Mouse (Mus musculus) T-helper 17 cell (primary cell): ENCODE data around the gene Cct7.

Experiments
- in situ Hi-C, 2 experiments: fragments of 300-600 bp; cut with MboI, MseI; formaldehyde crosslinking; loops; 1 replicate in 1 of 2; 2 replicates in 1 of 2; pipeline ENCODE4 v1.15.1; 2025; ENCODE audit warnings: high pct_unique_total_duplicates in 2 of 2

The Cct7 gene

DNA sequence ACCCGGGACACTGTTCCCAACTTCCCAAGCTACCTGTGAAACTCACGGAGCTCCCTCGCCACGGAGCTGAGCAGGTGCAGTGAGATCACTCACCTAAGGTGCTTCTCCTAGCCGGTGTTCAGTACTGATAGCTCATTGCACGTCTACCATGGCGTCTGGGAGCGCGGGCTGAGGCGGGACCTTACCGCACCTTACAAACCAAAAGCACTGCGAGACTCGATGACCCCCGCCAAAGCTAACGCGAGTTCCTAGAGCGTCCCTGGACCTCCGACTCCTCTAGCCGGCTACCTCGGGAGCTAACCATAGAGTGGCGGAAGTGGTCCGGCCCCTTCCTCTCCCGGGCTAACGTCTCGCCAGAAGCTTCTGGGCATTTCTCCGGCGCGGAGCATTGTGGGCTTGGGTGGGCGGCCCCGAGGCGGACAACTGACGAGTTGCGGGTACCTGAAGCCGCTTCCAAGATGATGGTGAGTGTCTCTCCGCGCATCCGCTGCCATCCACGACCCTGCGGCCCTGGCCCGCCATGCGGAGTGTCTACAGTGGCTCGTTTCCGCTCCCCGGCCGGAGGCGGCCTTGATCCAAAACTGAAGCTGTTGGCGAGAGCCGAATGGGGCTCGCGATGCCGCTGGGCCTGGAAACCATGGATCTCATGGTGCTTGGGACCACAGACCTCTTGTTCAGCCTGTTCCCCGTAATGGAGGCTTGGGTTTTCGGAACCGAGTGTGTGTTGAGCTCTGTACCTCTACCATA is 523 bp downstream of the Cct7 start, which contains the start of gene Pradc1:
TSS of gene Pradc1 (minus strand) at position 307 of the 747 bp plus-strand sequence.
- in situ Hi-C loops: no loop called here

DNA sequence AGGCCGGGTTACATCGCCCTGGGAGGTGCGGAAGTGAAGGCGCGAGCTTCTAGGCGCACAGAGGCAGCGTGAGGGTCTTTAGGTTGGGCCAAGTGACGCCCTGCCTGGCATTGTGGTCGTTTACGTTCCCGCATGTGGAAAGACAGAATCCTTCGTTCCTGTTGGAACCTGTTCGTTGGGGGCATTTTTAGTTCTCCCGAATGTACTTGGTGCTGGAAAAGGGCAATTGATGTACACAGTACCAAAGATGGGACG is 1.0 kb downstream of the Cct7 start:
- in situ Hi-C loops: no loop called here

GRCm38 (mm10) chr6:85452816-85453215 is 1.5 kb downstream of the Cct7 start:
- in situ Hi-C loops: no loop called here

DNA sequence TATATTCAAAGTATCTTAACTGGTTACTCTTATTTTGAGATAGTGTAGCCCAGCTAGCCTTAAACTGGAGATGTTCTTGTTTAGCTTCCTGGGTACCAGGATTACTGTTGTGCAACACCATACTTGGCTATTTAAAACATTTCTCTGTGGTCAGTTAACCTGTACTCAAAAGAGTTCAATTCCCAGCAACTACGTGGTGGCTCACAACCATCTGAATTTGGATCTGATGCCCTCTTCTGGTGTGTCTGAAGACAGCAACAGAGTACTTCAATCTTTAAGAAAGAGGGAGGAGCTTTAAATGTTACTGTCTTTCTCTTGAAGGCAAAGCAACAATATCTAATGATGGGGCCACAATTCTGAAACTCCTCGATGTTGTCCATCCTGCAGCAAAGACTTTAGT is 8.3 kb downstream of the Cct7 start:
- in situ Hi-C loops: no loop called here

- in situ Hi-C loops: no loop called here
These were observed 14.1 kb downstream of the Cct7 start for GRCm38 (mm10) chr6:85465381-85465780.

DNA sequence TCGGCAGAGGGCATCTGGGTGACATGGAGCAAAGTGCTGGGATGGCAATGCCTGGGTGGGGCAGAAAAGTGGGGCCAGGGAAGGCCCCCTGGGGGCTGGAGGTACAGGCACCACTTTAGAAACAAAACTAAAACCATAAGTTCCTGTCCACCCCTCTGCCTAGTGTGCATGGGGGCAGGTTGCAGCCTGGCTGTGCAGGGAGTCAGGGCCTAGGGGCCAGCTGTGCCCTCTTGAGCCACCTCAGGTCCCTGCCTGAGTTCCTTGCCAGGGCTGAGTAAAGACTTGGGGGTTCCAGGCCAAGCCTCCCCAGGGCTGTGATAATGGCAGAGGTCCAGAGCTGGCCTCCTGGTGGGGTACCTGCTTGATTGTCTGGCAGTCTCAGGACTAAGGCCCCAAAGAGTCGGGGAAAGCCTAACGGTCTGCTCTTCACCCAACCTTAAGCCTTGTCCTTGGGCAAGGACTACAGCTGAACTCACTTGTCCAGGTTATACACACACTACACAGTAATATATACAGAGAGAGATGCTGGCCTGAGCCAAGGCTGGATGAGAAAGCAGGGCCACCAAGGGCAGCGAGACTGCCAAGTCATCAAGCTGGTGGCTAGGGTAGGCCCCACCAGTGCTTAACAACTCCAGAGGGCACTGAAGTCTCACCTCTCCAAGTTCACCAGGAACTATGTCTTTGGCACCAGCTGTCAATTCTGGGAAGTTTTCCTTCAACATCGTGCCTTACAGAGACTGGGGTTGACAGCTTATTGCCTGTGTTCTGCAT is 18.5 kb downstream of the Cct7 start:
- in situ Hi-C loops: no loop called here

- in situ Hi-C loops: no loop called here
These were observed 20.6 kb downstream of the Cct7 start for GRCm38 (mm10) chr6:85471962-85472361.

DNA sequence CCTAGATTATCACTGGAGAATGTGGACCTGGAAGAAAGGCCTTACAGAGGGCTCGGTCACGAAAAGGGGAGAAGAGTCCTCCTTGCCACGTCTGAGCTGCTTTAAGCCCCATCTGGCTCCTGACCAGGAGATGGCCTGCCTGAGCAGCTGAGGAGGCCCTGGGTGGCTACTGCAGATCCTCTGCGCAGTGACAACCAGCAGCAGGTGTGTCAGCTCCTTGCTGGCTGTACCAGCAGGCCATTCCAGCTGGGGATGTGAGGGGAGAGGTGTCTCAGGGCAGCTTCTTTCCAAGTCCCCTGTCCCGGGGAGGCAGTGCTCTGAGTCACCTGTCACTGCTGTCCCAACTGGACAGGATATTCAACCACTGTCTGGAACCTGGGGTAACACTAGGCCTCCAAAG is 21.2 kb downstream of the Cct7 start:
- in situ Hi-C loops: no loop called here

DNA sequence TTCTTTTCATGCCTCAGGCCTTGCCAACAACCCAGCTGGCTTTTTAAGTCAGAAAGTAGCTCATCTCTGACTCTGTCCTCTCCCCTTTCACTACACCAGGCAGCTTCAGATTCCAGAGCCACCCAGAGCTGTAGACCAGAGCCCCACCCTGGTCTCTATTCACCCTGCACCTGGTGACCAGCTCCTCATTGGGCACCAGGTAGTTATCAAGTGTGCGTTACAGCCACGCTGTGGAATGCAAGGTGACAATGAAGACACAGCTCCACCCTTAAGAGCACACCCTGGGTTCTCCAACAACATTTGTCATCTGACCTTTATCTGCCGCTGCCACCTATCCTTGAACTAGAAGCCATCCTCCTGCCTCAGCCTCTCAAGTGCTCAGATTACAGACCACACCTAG is 24.3 kb downstream of the Cct7 start:
- in situ Hi-C loops: no loop called here

- in situ Hi-C loops: no loop called here
These were observed 26.1 kb downstream of the Cct7 start for GRCm38 (mm10) chr6:85477366-85477917.

GRCm38 (mm10) chr6:85478416-85478815 is 27.1 kb downstream of the Cct7 start:
- in situ Hi-C loops: no loop called here

DNA sequence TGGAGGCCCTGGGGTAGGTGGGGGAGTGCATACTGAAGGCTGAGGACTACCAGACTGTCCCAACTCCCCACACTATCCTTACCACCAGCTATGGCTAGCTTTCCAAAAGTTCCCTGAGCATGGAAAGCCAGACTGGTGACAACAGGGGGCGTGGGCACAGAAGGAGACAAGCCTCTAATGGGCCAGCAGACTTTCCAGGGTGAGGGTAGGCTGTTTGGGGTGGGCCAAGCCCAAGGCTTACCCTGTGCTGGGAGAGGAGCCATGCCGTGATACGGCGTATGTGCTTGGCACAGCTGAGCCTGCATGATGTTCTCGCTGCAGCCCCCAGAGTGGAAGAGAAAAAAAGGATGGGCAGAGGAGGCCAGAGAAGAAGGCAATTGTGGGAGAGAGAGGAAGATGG is 28.7 kb downstream of the Cct7 start:
- in situ Hi-C loops: no loop called here

DNA sequence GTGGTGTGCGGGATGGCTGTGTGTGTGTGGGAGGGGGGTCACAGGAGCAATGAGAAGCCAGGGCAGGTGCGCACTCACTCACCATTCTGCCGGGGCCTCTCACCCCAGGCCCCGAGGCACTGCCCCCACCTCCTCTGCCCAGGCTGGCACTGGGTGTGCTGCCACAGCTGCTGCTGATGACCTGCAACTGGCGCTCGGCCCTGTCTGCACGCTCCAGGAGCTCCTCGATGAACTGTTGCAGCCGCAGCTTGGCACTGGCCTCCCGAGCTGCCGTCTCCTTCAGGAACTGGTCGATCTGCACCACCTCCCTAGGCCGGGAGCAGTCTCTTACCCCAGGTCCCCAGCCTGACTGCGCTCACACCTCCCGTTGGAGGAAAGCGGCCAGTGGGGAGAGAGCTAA is 29.4 kb downstream of the Cct7 start:
- in situ Hi-C loops: no loop called here

GRCm38 (mm10) chr6:85483843-85484721 is 32.8 kb downstream of the Cct7 start:
- in situ Hi-C loops: no loop called here

- in situ Hi-C loops: no loop called here
These were observed 34.4 kb downstream of the Cct7 start for GRCm38 (mm10) chr6:85485738-85486137.

- in situ Hi-C loops: no loop called here
These were observed 37.2 kb downstream of the Cct7 start for GRCm38 (mm10) chr6:85488510-85488909.

DNA sequence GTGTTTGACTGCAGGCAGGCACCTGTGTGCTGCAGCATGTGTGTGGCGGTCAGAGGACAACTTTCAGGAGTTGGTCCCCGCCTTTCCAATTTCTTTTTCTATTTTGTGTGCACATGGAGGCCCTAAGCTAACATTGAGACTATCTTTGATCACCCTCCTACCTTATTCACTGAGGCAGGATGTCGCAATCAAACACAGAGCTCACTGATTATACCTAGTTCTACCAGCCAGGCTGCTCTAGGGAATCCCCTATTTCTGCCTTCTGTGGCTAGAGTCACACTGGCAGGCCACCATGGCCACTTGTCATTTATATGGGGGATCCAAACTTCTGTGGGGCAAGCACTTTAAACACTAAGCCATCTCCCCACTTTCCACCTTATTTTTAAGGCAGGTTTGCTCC is 38.4 kb downstream of the Cct7 start:
- in situ Hi-C loops: no loop called here

DNA sequence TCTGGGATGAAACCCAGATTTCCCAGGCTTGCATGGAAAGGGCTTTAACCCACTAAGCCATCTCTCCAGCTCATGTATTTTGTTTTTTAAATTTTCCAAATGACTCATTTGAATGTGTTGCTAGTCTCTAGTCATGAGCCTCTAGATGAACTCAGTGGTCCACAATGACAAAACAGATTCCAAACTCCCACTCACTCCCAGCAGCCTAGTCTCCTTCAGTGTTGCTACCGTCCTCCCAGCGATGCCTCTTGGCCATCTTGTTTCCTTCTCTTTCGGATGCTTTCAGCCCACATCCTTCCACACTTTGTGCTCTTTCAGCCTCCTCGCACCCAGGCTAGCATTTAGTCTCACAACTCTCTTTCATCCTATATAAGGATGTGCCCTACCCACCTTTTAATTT is 38.9 kb downstream of the Cct7 start:
- in situ Hi-C loops: no loop called here

GRCm38 (mm10) chr6:85491606-85492005 is 40.3 kb downstream of the Cct7 start:
- in situ Hi-C loops: no loop called here

- in situ Hi-C loops: no loop called here
These were observed 45.7 kb downstream of the Cct7 start for GRCm38 (mm10) chr6:85496976-85497375.

DNA sequence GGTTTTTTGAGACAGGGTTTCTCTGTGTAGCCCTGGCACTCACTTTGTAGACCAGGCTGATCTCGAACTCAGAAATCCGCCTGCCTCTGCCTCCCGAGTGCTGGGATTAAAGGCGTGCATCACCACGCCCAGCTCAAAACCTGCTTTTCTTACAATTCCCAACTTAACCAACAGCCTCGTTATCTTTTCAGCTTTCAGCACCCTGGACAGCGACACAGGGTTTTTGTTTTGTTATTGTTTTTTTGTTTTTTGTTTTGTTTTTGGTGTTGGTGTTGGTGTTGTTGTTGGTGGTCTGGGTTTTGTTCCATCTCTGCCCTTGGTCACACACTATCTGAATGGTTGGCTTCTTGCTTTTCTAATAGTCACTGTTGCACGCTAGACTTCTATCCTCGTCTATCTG is 46.8 kb downstream of the Cct7 start:
- in situ Hi-C loops: no loop called here

DNA sequence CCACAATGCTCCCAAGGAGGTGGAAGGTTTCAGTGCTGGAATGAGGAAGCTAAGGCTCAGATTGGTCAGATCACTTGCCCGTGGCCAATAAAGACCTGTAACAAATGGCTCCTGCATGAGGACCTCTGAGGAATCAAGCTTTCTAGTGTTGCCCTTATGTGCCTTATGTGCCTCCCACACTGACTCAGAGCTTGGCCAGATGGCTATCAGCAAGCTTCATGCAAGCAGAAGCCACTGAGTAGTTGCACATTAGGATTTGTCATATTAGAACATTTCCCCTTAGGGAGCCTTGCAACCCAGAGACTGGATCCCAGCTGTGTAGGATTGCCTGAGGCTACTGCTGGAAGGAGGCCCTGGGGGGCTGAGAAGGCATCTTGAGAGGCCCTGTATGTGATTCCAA is 49.1 kb downstream of the Cct7 start:
- in situ Hi-C loops: no loop called here
